Mouse (Mus musculus) lung, embryonic 15.5 days (tissue): ENCODE measurements around the gene Mpp3. TPM values are rescaled to one million over a fixed set of nuclear protein-coding genes. Genes with fewer than 3 reads are reported as not detected.
A peak's percentile ranks its signal among the peaks of the same experiment; 100 is the strongest.
"Not testable (repeated sequence)": the region's sequence is repeated elsewhere in the genome, so short reads cannot be mapped to it uniquely, and the experiment has no call there.

Source experiments
- ATAC-seq: fragments of 200-750 bp; cut with Nextera tagmentation; 2 replicates; pipeline ENCODE4 v1.8.0; 2017; ENCODE audit warnings: moderate number of reproducible peaks, borderline replicate concordance; ENCODE audit not compliant: low FRiP score, low TSS enrichment; ENCODE audit errors: extremely low read depth
- H3K27ac ChIP-seq: fragments of 300-500 bp; sonication (generic); 2 replicates; pipeline ENCODE4 v1.5.1; 2015; ENCODE audit warnings: moderate library complexity, mild to moderate bottlenecking, inconsistent platforms
- H3K27me3 ChIP-seq: fragments of 300-500 bp; sonication (generic); 2 replicates; pipeline ENCODE4 v1.6.1; 2015; ENCODE audit warnings: inconsistent platforms
- H3K36me3 ChIP-seq: fragments of 300-500 bp; sonication (generic); 2 replicates; pipeline ENCODE4 v1.6.1; 2015; ENCODE audit warnings: inconsistent platforms
- H3K4me1 ChIP-seq: fragments of 300-500 bp; sonication (generic); 2 replicates; pipeline ENCODE4 v1.6.1; 2015; ENCODE audit warnings: inconsistent platforms
- H3K4me2 ChIP-seq: fragments of 300-500 bp; sonication (generic); 2 replicates; pipeline ENCODE4 v1.6.1; 2015; ENCODE audit warnings: inconsistent platforms, mild to moderate bottlenecking, moderate library complexity
- H3K4me3 ChIP-seq: fragments of 300-500 bp; sonication (generic); 2 replicates; pipeline ENCODE4 v1.5.1; 2015; ENCODE audit warnings: mild to moderate bottlenecking, inconsistent platforms
- H3K9ac ChIP-seq: fragments of 300-500 bp; sonication (generic); 2 replicates; pipeline ENCODE4 v1.6.1; 2015; ENCODE audit warnings: inconsistent platforms
- H3K9me3 ChIP-seq: fragments of 300-500 bp; sonication (generic); 2 replicates; pipeline ENCODE4 v1.6.1; 2016; ENCODE audit warnings: inconsistent platforms
- WGBS: fragments of 180-500 bp; shearing (Covaris S2); methylation state at CpG from one replicate; pipeline ENCODE4 v1.1.7; 2015; 5-methylcytosine and 5-hydroxymethylcytosine counted together
- polyA plus RNA-seq: library from polyadenylated mRNA; unstranded; fragments of >200 nt; fragmentation: Nextera tagmentation; extraction: Ambion mirVana; gene quantifications from 2 replicates; pipeline ENCODE4 v1.2.1, GENCODE M21; 2015

Gene Mpp3
- polyA plus RNA-seq, 1 experiment from 2014 or later: 3.9 TPM

DNA sequence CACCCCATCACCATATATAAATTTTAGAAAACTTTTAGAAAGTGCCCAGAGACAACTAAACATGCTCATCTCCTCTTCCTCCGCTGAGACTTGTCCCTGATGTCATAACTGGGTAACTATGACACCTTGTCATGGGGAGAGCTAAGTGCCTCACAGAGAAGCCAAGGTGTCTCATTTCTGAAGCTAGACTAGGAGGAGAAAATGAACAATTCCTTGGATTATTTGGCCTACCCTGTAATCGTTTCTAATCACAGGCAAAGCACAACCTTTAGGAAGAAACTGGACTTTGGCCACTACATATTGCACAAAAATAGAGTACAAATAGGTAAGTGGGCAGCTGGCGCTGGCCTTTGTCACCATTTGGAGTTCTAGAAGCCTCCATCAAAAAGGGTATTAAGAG is 41.3 kb downstream of the Mpp3 start, which contains the start of gene Dusp3:
Gene Dusp3 (minus strand): TSS at position 101 of the 400 bp plus-strand sequence.
- peaks cover 37% of the 10 kb centered on the region for H3K4me1 ChIP-seq
- WGBS: 82% methylated on average over 3 of the region's 3 CpGs
- peak within 1 kb of the TSS; percentile 28 for H3K4me2 ChIP-seq
- no peaks in the 10 kb centered on the region for H3K36me3 ChIP-seq
- H3K9me3 ChIP-seq: no peaks in the 10 kb centered on the region
- no peak for ATAC-seq
- no peak within 1 kb of the TSS for H3K9ac ChIP-seq
- peaks cover 8% of the 10 kb centered on the region; the same call in 1 of the 2 replicates for H3K27me3 ChIP-seq
- no peak within 1 kb of the TSS for H3K27ac ChIP-seq
- no peak within 1 kb of the TSS for H3K4me3 ChIP-seq

GRCm38 (mm10) chr11:101985990-101986389 is 42.3 kb downstream of the Mpp3 start:
- peak; percentile 55 for ATAC-seq
- Histone ChIP-seq H3K4me3 (no peak overlapping the region), H3K36me3 (no peaks in the 10 kb centered on the region), H3K4me1 (peaks cover 41% of the 10 kb centered on the region), H3K27ac (no peak overlapping the region), H3K9me3 (no peaks in the 10 kb centered on the region), H3K9ac (no peak overlapping the region), H3K4me2 (peak overlapping the region; percentile 28), H3K27me3 (peaks cover 8% of the 10 kb centered on the region; the same call in 1 of the 2 replicates)
- WGBS: under 1% methylated on average over 10 of the region's 10 CpGs

- ATAC-seq, H3K36me3 ChIP-seq, H3K27ac ChIP-seq, H3K27me3 ChIP-seq, H3K4me3 ChIP-seq, H3K9ac ChIP-seq, H3K9me3 ChIP-seq: not testable (repeated sequence)
- peaks cover 41% of the 10 kb centered on the region for H3K4me1 ChIP-seq
- 29% methylated on average over 6 of the region's 6 CpGs for WGBS
- 0 out of 2 replicates have a peak overlapping the region, but pooled peaks have one; percentile 99 for H3K4me2 ChIP-seq
Observed at GRCm38 (mm10) chr11:101985450-101985849, 42.8 kb downstream of the Mpp3 start.

DNA sequence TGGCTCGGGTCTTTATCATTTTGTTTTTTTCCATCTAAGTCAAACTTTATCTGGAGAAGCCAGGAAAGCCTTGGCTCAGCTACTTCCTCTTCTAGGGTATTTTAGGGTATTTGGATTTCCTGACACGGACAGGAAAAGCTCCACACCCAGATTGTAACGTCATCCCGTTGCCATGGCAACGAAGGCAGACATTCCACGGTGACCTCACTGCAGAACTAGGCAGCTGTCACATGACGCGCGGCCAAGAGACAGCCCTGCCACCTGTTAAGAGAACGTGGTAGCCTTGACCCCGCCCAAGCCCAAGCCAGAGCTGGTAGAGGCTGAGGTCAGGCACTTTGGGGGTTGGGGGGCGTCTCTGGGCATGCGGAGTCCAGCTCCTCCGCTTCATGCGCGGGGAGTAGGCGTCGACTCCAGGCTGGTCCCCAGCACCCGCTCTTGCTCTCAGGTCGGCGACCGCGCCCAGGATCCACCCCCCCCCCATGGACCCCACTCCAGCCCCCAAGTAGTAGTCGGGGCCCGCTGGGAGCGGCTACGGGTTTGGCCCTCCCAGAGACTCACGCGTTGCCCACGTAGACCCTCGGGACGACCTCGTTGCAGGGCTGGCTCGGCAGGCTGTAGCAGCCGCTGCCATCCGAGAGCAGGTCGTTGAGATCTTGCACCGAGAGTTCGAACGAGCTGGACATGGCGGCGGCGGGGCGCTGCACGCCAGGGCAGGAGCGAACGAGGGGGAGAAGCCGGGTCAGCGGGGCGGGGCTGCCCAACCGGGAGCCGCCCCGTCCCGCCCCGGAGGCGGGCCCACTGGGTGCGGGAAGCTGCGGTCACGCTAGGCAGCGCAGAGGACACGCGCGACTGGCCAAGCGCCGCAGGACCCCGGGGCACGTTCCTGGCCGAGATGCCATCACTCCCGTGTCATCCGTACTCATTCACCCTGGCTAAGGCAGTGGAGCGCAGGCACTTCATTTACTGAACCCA is 43.9 kb downstream of the Mpp3 start, which contains the start of gene Cfap97d1:
Gene Cfap97d1 (plus strand): TSS at position 226 of the 972 bp plus-strand sequence.
- peaks cover 8% of the 10 kb centered on the region; the same call in 1 of the 2 replicates for H3K27me3 ChIP-seq
- H3K36me3 ChIP-seq: no peaks in the 10 kb centered on the region
- under 1% methylated on average over 67 of the region's 71 CpGs for WGBS
- H3K4me1 ChIP-seq: peaks cover 41% of the 10 kb centered on the region
- peak within 1 kb of the TSS; percentile 87 for H3K27ac ChIP-seq
- H3K9me3 ChIP-seq: no peaks in the 10 kb centered on the region
- ATAC-seq: peak; percentile 83
- H3K4me2 ChIP-seq: peak within 1 kb of the TSS; percentile 99
- H3K9ac ChIP-seq: peak within 1 kb of the TSS; percentile 60
- H3K4me3 ChIP-seq: peak within 1 kb of the TSS; percentile 59

GRCm38 (mm10) chr11:101983431-101983921 is 44.8 kb downstream of the Mpp3 start:
- H3K4me3 ChIP-seq: peak overlapping the region; percentile 59
- H3K9ac ChIP-seq: no peak overlapping the region
- peak overlapping the region; percentile 99 for H3K4me2 ChIP-seq
- H3K27ac ChIP-seq: peak overlapping the region; percentile 73
- H3K9me3 ChIP-seq: no peaks in the 10 kb centered on the region
- WGBS: 56% methylated on average over 10 of the region's 10 CpGs
- 0 out of 2 replicates have a peak, but pooled peaks cover 2% of the 10 kb centered on the region for H3K36me3 ChIP-seq
- H3K4me1 ChIP-seq: peaks cover 41% of the 10 kb centered on the region
- H3K27me3 ChIP-seq: peaks cover 8% of the 10 kb centered on the region; the same call in 1 of the 2 replicates
- ATAC-seq: no peak

DNA sequence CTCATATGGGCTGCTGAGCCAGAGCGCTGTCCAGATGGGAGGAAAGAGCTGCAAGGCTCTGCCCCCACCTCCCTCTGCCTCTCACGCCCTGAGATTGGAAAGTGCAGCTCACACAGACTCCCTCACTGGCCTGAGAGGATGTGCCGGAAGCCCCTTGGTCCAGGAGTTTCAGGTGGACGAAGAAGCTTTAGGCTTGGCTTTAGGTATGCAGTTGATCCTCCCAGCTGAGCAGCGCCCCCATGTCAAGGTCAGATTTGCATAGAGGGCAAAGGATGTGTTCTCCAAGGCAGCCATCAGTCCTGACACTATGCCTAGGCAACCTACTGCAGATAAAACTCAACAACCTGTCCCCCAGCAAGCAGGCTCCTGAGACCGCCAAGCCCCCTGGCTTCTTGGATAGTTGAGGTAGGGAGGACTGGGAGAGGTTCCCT is 45.3 kb downstream of the Mpp3 start:
- peak overlapping the region; percentile 73; the same call in 1 of the 2 replicates for H3K27ac ChIP-seq
- 0 out of 2 replicates have a peak overlapping the region, but pooled peaks have one; percentile 2 for H3K4me3 ChIP-seq
- H3K9ac ChIP-seq: no peak overlapping the region
- H3K4me1 ChIP-seq: peaks cover 41% of the 10 kb centered on the region
- H3K36me3 ChIP-seq: 0 out of 2 replicates have a peak, but pooled peaks cover 2% of the 10 kb centered on the region
- H3K27me3 ChIP-seq: peaks cover 8% of the 10 kb centered on the region; the same call in 1 of the 2 replicates
- WGBS: 51% methylated on average over 6 of the region's 6 CpGs
- peak overlapping the region; percentile 99 for H3K4me2 ChIP-seq
- no peaks in the 10 kb centered on the region for H3K9me3 ChIP-seq
- no peak for ATAC-seq

DNA sequence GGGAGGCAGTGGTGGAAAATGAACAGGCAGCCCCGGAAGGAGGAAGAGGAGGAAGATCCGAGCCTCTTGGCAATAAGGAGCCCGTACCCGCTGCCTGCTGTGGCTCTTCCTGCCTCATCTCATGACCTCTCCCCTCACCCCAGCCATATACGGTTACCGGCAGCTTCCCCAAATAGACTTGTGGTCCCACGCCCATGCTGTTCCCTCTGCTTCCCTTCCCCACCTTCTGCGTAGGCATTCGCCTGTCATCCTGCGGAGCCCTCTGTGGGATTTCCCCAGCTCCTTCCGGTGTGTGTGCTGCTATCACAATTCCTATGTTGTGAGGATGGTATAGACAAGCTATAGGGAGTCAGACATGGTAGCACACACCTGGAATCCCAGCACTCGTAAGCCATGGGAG is 46.4 kb downstream of the Mpp3 start:
- Histone ChIP-seq H3K36me3 (0 out of 2 replicates have a peak, but pooled peaks cover 2% of the 10 kb centered on the region), H3K4me1 (peaks cover 41% of the 10 kb centered on the region), H3K27me3 (peaks cover 5% of the 10 kb centered on the region; the same call in 1 of the 2 replicates), H3K9me3 (no peaks in the 10 kb centered on the region), H3K27ac (0 out of 2 replicates have a peak overlapping the region, but pooled peaks have one; percentile 1), H3K4me2 (no peak overlapping the region), H3K4me3 (no peak overlapping the region), H3K9ac (no peak overlapping the region)
- ATAC-seq: no peak
- 70% methylated on average over 12 of the region's 12 CpGs for WGBS

DNA sequence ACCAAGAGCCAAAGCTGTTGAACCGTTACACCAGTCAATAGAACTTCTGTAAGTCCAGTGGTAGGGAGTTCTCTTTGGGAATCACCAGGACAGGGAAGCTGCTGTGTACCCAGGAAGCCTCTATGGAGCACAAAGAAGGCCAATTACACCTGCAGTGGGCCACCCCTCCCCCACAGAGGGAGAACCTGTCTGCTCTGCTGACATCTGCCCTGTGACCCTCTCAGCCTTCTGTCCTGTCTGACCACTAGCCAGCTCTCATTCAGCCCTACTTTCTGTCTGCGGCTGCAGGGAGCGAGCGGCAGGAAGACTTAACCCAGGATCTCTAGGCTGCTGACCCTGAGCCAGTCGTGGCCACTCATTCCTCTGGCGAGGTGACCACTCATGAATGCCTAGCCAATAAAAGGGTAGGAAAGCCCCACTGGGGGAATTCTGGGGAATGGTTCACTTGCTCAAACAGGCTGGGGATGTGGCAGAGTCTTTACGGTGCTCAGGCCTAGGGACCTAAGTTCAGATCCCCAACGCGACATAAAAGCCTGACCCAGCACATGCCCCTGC is 47.6 kb downstream of the Mpp3 start:
- 77% methylated on average over 9 of the region's 9 CpGs for whole genome bisulfite sequencing
- H3K27me3 ChIP-seq: peaks cover 5% of the 10 kb centered on the region; the same call in 1 of the 2 replicates
- no peak overlapping the region for H3K4me2 ChIP-seq
- H3K9me3 ChIP-seq: no peaks in the 10 kb centered on the region
- 0 out of 2 replicates have a peak, but pooled peaks cover 2% of the 10 kb centered on the region for H3K36me3 ChIP-seq
- ATAC-seq: no peak
- no peak overlapping the region for H3K9ac ChIP-seq
- no peak overlapping the region for H3K4me3 ChIP-seq
- H3K4me1 ChIP-seq: peaks cover 33% of the 10 kb centered on the region
- no peak overlapping the region for H3K27ac ChIP-seq

DNA sequence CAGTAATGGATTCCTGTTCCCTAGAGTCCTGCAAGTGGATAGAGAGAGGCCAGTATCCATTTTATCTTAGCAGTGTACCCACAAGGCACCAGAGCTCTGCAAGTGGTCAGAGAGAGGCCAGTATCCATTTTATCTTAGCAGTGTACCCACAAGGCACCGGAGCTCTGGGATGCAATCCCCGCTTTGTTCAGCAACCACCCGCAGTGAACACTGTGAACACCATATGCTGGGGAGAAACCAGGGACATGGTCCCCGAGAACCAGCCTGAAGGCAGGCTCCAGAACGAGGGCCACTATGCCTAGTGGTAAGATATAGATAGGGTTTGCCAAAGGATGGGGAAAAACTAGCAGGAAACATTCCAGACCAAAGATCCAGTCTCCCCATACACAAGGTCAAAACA is 49.1 kb downstream of the Mpp3 start:
- H3K27ac ChIP-seq: no peak overlapping the region
- H3K36me3 ChIP-seq: 0 out of 2 replicates have a peak, but pooled peaks cover 2% of the 10 kb centered on the region
- ATAC-seq: no peak
- H3K4me3 ChIP-seq: no peak overlapping the region
- peaks cover 24% of the 10 kb centered on the region for H3K4me1 ChIP-seq
- no peaks in the 10 kb centered on the region for H3K27me3 ChIP-seq
- H3K9me3 ChIP-seq: no peaks in the 10 kb centered on the region
- WGBS: 84% methylated on average over 5 of the region's 5 CpGs
- H3K9ac ChIP-seq: no peak overlapping the region
- H3K4me2 ChIP-seq: no peak overlapping the region

GRCm38 (mm10) chr11:101976949-101977348 is 51.3 kb downstream of the Mpp3 start:
- no peak overlapping the region for H3K27ac ChIP-seq
- no peaks in the 10 kb centered on the region for H3K27me3 ChIP-seq
- H3K4me1 ChIP-seq: peaks cover 13% of the 10 kb centered on the region; the same call in 1 of the 2 replicates
- H3K36me3 ChIP-seq: 0 out of 2 replicates have a peak, but pooled peaks cover 2% of the 10 kb centered on the region
- no peak overlapping the region for H3K4me3 ChIP-seq
- no peaks in the 10 kb centered on the region for H3K9me3 ChIP-seq
- H3K4me2 ChIP-seq: no peak overlapping the region
- WGBS: 91% methylated on average over 7 of the region's 7 CpGs
- H3K9ac ChIP-seq: no peak overlapping the region
- no peak for ATAC-seq

DNA sequence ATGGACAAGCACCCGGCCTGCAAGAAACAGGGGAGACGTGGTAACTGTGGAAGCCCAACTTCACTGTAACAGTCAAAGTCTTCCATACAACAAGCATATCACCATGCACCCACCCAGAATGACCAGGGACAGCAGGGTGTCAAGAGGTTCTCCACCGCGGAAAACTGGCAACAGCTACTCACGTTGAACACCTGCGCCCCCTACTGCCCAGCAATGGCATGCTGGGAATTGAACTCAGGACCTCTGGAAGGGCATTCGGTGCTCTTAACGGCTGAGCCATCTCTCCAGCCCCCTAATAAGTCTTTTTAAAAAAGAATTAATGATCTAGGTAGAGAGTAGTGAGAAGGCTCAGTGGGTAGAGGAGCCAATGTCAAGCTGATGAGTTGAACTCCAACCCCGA is 53.3 kb downstream of the Mpp3 start:
- H3K4me1 ChIP-seq: peaks cover 8% of the 10 kb centered on the region; the same call in 1 of the 2 replicates
- H3K27ac ChIP-seq: no peak overlapping the region

More for the DNA sequence above, 53.3 kb downstream of the Mpp3 start:
- no peak for ATAC-seq
- H3K27me3 ChIP-seq: no peaks in the 10 kb centered on the region
- no peak overlapping the region for H3K4me2 ChIP-seq
- 50% methylated on average over 9 of the region's 9 CpGs for whole genome bisulfite sequencing
- H3K36me3 ChIP-seq: 0 out of 2 replicates have a peak, but pooled peaks cover 2% of the 10 kb centered on the region
- H3K9ac ChIP-seq: no peak overlapping the region
- no peak overlapping the region for H3K4me3 ChIP-seq
- H3K9me3 ChIP-seq: no peaks in the 10 kb centered on the region
